Mouse (Mus musculus) gastrocnemius, postnatal 10 days (tissue): ENCODE measurements around the gene Zfp219. TPM values are rescaled to one million over a fixed set of nuclear protein-coding genes. Genes with fewer than 3 reads are reported as not detected.
"Not testable (repeated sequence)": the region's sequence is repeated elsewhere in the genome, so short reads cannot be mapped to it uniquely, and the experiment has no call there.

ENCODE experiments used
- DNase-seq: peaks from one replicate; pipeline ENCODE4 v3.0.0; 2021; ENCODE audit warnings: mixed read lengths
- long read RNA-seq, 2 experiments: library from polyadenylated mRNA; stranded (forward); transcript quantifications; one replicate each; pipeline ENCODE4 v2.0.0; 2021
- total RNA-seq, 2 experiments: library from RNA; stranded (reverse); gene quantifications; 2 replicates each; pipeline ENCODE4 v1.2.3; 2021

The Zfp219 gene
- 10 to 100 TPM; 17.6 to 23.1 TPM for total RNA-seq
- long read RNA-seq, experiment 1, transcript Zfp219-204 (5 exons, 2,804 nt), result major isoform, 5 of 21 reads
- long read RNA-seq, experiment 1, partial matches to known transcripts, result 6 of 21 reads
- long read RNA-seq, experiment 1, other reads (novel, unspliced or antisense), result 6 of 21 reads
- long read RNA-seq, experiment 2, transcript Zfp219-204 (5 exons, 2,804 nt), result major isoform, 6 of 17 reads
- long read RNA-seq, experiment 2, partial matches to known transcripts, result 5 of 17 reads
- long read RNA-seq, experiment 2, other reads (novel, unspliced or antisense), result 4 of 17 reads

- DNase-seq, result peak; percentile 52
These were observed at the start of gene Zfp219 for GRCm38 (mm10) chr14:52020486-52021137. Gene Zfp219, minus strand, starts transcription at chr14:52020733.

DNA sequence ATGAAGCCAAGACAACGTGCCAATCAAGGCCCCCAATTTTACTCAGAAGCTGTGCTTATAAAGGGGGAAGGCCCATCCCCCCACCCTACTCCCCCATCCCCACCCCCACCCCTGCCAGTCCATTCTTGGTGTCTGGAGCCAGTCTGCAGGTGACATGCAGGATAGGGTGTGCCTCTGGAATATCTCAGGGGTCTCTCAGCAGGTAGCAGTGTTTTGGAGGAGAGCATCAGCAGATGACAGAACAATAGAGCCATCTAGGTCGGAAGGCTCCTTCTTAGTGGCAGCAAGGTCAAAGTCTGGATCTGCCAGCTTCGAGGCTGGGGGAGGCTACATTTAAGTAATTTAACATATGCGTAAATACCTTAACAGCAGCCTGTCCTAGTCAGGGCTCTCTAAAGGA lies 45.6 kb upstream of the Zfp219 start:
- DNase-seq, result no peak

- no peak for DNase-seq
These were observed 41.3 kb upstream of the Zfp219 start for GRCm38 (mm10) chr14:52061798-52062197.

- no peak for DNase-seq
These were observed 40.3 kb upstream of the Zfp219 start for GRCm38 (mm10) chr14:52060800-52061199.

GRCm38 (mm10) chr14:52059982-52060381 lies 39.4 kb upstream of the Zfp219 start:
- DNase-seq, result no peak

DNA sequence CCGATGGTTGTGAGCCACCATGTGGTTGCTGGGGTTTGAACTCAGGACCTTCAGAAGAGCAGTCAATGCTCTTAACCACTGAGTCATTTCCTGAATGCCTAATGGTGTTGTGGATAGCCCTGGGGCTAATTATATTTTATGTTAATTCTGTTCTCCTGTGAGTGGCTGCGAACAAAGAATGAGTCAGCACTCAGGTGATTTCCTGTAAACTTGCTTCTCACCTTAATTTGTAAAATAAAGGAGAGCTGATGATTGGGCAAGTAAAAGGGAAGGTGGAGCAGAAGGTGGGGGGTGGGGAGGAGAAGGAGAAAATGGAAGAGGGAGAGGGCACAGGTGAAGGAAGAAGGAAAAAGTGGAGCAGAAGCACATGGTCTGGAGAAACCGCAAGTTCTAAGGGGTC lies 32.2 kb upstream of the Zfp219 start:
- not testable (repeated sequence) for DNase-seq

- no peak for DNase-seq
These were observed 25.5 kb upstream of the Zfp219 start for GRCm38 (mm10) chr14:52045966-52046565.

DNA sequence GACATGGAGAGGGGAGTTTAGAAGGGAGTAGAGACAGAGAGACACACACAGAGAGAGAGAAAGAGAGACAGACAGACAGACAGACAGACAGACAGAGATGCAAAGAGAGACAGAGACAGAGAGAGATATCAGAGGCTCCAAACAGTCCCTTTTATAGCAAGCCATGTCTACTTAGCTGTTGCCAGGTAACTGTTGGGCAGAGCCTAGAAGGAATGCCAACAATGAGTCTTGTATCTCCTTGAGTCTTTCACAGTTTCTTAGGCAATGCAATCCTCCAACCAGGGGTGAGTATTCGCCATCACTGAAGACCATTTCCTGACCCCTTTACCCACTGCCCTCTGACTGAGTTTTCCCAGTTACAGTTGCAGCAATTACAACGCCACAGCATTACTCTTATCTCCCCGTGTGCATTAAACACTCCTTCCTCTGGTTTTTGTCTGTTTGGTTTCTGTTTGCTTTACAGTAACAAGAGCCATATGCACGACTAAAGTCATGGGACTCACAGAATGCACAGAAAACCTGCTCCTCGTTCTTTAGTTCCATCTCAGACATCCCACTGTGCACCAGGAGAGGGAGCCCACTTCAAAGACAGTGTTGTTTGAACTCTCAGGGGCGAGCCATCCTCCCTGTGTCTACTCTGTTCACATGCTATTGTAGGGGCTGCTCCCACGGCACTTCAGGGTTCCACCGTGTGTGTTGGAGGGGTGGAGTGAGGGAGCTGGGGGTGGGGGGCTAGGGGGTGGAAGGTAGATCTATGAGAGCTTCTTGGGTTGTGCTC lies 24.6 kb upstream of the Zfp219 start:
- DNase-seq, result no peak

DNA sequence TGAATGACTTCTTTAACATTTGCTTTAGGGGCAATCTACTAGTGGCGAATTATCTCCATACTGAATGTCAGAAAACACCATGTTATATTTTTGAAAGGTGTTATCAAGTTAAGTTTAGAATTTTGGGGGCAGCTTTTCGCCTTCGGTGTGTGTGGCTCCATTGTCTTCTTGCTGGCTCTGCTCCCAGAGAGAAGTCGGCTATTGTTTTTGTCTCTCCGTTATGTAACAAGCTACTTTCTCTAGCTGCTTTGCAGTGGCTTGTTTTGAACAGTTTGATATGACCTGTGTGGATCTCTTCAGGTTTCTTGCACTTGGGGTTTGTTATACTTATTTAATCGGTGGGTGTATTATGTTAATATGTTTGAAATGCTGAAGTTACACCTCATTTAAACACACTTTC lies 22.9 kb upstream of the Zfp219 start:
- no peak for DNase-seq

DNA sequence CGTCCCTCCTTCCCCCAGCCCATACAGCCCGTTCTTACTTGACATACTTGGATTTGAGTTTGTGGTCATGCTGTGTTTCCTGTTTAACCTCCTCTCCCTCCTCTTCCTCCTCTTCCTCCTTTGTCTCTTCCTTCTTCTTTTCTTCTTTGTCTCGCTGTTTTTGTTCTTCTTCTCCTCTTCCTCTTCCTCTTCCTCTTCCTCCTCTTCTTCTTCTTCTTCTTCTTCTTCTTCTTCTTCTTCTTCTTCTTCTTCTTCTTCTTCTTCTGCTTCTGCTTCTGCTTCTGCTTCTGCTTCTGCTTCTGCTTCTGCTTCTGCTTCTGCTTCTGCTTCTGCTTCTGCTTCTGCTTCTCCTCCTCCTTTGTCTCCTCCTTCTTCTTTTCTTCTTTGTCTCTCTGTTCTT lies 21.8 kb upstream of the Zfp219 start, which contains the start of gene Olfr221:
Gene Olfr221, minus strand, starts transcription at position 101 of the 400 bp plus-strand sequence.
- DNase-seq, result not testable (repeated sequence)

DNA sequence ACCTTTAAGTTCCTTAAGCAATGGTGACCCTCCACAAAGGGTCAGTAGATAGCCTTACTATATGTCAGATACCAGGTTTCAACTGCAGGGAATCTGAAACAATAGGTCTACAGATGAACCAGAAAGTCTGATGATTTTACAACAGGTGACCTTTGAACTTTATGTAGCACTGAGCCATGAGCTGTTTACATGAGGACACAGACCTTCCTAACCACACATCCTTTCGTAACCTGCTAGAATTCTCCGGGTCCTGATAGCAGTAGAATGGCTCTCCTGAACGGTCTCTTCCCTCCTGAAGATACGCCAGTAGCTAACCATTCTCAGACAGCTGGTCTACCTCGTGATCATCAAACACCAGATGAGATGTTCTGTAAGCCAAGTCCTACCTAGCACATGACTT lies 18.8 kb upstream of the Zfp219 start:
- no peak for DNase-seq

- no peak for DNase-seq
These were observed 15.4 kb upstream of the Zfp219 start for GRCm38 (mm10) chr14:52035926-52036325.

DNA sequence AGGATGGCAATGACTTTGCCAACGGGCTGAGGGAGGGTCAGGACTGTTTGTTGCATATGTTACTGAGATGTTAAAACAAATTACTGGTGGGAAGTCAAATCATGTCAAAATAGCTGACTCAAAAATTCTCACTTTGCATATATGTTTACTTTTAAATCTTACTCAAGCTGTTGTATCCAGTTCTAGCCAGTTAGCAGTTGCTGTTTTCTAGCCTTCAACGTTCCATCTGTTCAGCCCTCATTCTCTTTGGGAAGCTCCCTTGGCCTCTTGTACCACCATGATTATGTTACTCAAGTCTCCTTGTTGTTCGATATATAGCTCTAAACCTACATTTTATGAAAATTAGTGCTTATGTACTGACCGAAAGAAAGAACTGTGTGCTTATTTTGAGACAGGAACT lies 5.8 kb upstream of the Zfp219 start:
- no peak for DNase-seq

DNA sequence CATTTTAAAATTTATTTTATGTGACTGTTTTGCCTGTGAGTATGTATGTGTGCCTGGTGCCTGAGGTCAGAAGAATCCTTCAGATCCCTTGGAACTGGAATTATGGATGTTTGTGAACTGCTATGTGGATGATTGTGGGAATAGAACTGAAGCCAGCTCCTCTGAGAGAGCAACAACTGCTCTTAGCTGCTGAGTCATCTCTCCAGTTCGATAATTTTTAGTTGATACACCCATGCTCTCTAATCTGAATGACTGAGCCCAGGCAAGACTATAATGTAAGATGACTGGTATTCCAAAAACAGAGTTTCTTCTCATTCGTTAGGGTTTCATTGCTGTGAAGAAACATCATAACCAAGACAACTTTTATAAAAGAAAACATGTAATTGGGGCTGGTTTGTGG lies 3.6 kb upstream of the Zfp219 start:
- no peak for DNase-seq

DNA sequence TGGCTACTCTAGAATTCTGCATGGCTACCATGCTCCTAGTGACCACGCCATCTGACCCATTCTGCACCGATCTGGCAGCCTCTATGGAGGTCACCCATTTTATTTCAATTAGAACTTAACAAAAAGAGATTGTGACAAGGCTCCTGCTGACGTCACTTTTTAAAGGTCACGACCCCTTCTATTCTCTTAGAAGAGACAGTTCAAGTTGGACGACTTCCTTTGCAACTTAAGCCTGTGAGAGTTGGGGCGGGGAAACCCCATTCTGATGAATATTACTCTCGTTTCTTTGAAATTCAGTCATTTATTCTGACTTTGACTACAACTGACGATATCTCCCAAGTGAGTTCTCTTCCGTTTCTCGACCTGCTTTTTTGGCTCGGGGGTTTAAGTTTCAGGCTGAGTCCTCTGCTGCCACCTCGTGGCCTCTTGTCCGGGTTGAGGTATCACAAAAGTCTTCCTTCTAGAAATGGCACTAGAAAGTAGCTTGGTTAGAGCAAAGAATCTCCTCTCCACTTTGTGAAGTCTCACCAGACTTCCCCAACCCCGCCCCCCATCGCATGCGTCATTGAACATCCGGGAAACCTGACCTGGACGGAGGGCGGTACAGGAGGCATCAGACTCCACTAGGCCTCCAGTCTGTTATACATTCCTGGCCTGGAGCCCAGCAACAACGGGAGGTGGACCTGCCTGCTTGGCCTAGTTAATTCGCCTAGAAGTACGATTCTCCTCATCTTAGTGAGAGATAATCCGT lies 2.4 kb upstream of the Zfp219 start:
- DNase-seq, result peak; percentile 87

DNA sequence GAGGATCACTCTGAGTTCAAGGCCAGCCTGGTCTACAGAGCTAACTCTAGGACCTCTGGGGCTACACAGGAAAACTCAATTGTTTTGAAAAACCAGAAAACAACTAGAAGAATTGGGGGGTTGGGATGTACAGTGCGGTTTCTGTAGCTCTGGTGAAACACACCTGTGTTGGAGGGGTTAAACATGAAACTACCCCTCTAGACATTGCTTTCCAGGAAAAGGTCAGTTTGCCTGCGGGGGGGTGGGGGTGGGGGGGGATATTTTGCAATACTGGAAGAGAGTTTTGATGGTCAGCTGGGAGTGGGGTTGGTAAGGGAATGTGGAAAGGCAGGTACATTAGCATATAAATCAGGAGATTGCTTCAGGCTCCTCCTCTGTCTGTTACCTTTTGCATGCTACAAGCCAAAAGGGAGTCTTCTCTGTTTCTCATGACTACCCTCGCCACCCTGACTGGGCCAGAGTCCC lies 1.7 kb upstream of the Zfp219 start:
- no peak for DNase-seq

DNA sequence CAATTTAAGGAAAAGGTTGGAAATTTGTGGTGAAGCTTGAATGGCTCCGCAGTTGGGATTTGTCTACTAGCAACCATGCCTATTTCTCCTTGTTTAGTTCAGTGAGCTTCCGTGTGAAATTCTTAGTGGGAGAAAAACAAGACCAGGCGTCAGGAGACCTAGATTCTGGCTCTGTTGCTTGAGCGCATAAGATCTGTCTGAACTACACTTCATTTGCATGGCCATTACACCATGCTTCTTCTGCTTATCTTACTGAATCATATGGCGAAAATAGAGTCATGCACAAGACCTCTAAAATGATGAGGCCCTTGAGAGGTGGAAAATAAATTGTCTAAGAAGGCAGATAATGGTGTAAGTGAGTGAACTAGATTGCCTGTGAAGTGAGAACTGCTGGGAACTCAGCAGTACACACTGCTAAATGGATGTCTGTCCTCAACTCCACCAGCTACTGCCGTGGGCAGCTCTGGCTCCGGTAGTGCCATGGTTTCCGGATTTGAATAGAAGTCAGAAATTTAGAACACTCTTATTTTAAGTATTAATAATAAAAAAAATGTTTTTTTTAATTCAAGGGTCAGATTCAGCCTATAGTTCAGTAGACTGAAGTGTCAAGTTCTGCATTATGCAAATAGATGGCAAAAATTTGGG lies 1.2 kb upstream of the Zfp219 start:
- no peak for DNase-seq

DNA sequence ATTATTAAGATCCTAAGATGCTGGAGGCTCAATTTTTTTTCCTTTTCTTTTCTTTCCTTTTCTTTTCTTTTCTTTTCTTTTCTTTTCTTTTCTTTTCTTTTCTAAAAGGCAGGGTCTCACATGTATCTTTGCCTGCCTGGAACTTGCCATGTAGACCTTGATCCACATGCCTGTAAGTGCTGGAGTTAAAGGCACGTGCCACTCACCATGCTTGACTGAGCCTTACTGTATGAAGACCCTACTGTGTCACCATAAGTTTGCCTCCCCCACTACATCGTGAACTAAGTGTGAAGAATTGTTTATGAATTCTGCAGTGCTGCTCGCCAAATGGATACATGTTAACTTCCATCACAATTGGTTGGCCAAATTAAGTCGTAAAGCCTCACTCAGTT lies 601 bp upstream of the Zfp219 start:
- no peak for DNase-seq

- DNase-seq, result peak; percentile 95
These were observed 768 bp downstream of the Zfp219 start for GRCm38 (mm10) chr14:52019590-52020340.

DNA sequence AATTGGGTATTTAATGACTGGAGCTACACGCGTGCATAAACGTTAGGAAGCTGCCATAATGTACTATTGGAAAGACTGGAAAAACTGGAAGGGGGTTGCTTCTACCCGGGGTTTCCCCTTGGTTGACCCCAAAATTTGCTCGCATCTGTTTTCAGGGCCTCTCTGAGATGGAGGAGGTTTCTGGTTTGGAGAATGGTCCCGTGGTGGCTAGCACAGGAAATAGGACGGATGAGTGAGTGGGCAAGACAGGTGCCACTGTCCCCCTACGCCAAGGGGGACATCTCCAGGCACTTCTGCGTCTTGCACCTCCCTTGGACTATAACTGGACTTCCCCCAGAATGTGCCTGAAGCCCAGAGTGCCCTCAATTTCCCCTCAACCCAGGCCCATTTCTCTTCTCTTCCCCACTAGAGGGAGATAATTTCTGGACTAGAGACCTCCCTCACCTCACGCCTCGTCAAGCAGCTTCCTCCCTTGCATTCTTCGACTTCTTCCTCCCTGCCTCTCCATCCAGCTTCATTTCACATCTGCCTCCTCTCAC lies 1.4 kb downstream of the Zfp219 start:
- DNase-seq, result no peak
